Mouse (Mus musculus) neural tube, embryonic 11.5 days (tissue): ENCODE data around the gene Abtb2. TPM values are rescaled to one million over a fixed set of nuclear protein-coding genes. Genes with fewer than 3 reads are reported as not detected.

Experiments used
- ATAC-seq: fragments of 200-750 bp; cut with Nextera tagmentation; 2 replicates; pipeline ENCODE4 v1.8.0; 2017; ENCODE audit warnings: moderate number of reproducible peaks, mild to moderate bottlenecking, moderate TSS enrichment, moderate library complexity; ENCODE audit not compliant: insufficient read depth, low FRiP score, low TSS enrichment
- DNase-seq: peaks from one replicate; pipeline ENCODE4 v3.0.0-alpha.2; 2015; ENCODE audit warnings: low spot score
- H3K27ac ChIP-seq: fragments of 300-500 bp; sonication (generic); 2 replicates; pipeline ENCODE4 v1.5.1; 2014; ENCODE audit warnings: low read depth, mild to moderate bottlenecking, low read length
- H3K27me3 ChIP-seq: fragments of 300-500 bp; sonication (generic); 2 replicates; pipeline ENCODE4 v1.6.1; 2014; ENCODE audit warnings: mild to moderate bottlenecking, low read length, mixed read lengths; ENCODE audit not compliant: control insufficient read depth, insufficient read depth
- H3K36me3 ChIP-seq: fragments of 300-500 bp; sonication (generic); 2 replicates; pipeline ENCODE4 v1.6.1; 2014; ENCODE audit warnings: mild to moderate bottlenecking, low read length, moderate library complexity, mixed read lengths; ENCODE audit not compliant: control insufficient read depth, insufficient read depth
- H3K4me1 ChIP-seq: fragments of 300-500 bp; sonication (generic); 2 replicates; pipeline ENCODE4 v1.6.1; 2014; ENCODE audit warnings: low read length, mixed read lengths; ENCODE audit not compliant: control insufficient read depth, insufficient read depth
- H3K4me2 ChIP-seq: fragments of 300-500 bp; sonication (generic); 2 replicates; pipeline ENCODE4 v1.6.1; 2014; ENCODE audit warnings: low read depth, mild to moderate bottlenecking, moderate library complexity
- H3K4me3 ChIP-seq: fragments of 300-500 bp; sonication (generic); 2 replicates; pipeline ENCODE4 v1.5.1; 2014; ENCODE audit warnings: low read depth, low read length
- H3K9ac ChIP-seq: fragments of 300-500 bp; sonication (generic); 2 replicates; pipeline ENCODE4 v1.6.1; 2014; ENCODE audit warnings: mild to moderate bottlenecking, low read length
- H3K9me3 ChIP-seq: fragments of 300-500 bp; sonication (generic); 2 replicates; pipeline ENCODE4 v1.6.1; 2016; ENCODE audit warnings: low read length; ENCODE audit not compliant: control insufficient read depth
- WGBS: fragments of 180-500 bp; shearing (Covaris S2); extraction: QIAGEN DNeasy Blood & Tissue Kit; methylation state at CpG from one replicate; pipeline ENCODE4 v1.1.7; 2014; 5-methylcytosine and 5-hydroxymethylcytosine counted together
- polyA plus RNA-seq: library from polyadenylated mRNA; unstranded; fragments of >200 nt; fragmentation: Nextera tagmentation; extraction: Ambion mirVana; gene quantifications from 2 replicates; pipeline ENCODE4 v1.2.1, GENCODE M21; 2014

Abtb2 gene
- polyA plus RNA-seq, 1 experiment from 2014 or later, result 15.6 TPM

DNA sequence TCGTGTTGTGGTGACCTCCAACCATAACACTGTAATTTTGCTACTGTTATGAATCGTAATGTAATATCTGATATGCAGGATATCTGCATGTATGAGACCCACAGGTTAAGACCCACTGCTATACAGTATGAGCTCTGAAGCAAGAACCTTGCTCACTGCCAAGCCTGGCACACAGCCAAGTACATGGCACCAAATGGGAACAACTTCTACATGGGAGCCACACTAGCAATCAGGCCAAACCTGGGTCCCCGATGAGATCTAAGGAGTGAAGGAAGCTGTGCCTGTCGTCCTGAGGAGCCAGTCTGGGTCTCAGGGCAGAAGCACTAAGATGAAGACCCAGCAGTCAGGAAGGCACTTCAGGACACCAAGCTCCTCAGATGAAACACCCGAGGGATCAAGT is 179.4 kb downstream of the Abtb2 start:
- DNase-seq, result no peak
- Histone ChIP-seq H3K4me2 (no peak overlapping the region), H3K9me3 (no peaks in the 10 kb centered on the region), H3K36me3 (peaks cover 4% of the 10 kb centered on the region), H3K27me3 (no peaks in the 10 kb centered on the region), H3K4me1 (no peaks in the 10 kb centered on the region), H3K9ac (no peak overlapping the region), H3K4me3 (no peak overlapping the region), H3K27ac (no peak overlapping the region)
- 90% methylated on average over 5 of the region's 5 CpGs for WGBS
- no peak for ATAC-seq

DNA sequence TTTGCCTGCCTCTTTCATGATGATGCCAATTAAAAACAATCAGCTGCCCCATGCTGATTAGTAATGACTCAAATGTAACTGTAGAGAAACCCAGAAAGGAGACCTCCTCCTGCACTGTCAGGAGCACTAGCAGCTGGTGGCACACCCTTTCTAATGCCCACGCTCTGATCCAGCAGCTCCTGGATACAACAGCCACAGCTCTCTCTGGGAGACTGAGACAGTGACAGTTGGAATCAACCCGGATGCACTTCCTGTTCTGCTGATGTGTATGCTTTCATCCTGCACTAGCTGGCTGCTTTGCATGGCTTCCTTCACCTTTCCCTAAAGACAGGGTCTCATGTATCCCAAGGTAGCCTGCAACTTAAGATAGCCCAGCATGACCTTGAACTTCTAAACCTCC is 180.0 kb downstream of the Abtb2 start:
- H3K9ac ChIP-seq, result no peak overlapping the region
- no peak overlapping the region for H3K4me2 ChIP-seq
- no peaks in the 10 kb centered on the region for H3K27me3 ChIP-seq
- no peak overlapping the region for H3K4me3 ChIP-seq
- H3K9me3 ChIP-seq, result no peaks in the 10 kb centered on the region
- peaks cover 4% of the 10 kb centered on the region for H3K36me3 ChIP-seq
- DNase-seq (no peak), ATAC-seq (no peak)
- H3K27ac ChIP-seq, result no peak overlapping the region
- WGBS, result 92% methylated on average over 2 of the region's 2 CpGs
- H3K4me1 ChIP-seq, result no peaks in the 10 kb centered on the region

DNA sequence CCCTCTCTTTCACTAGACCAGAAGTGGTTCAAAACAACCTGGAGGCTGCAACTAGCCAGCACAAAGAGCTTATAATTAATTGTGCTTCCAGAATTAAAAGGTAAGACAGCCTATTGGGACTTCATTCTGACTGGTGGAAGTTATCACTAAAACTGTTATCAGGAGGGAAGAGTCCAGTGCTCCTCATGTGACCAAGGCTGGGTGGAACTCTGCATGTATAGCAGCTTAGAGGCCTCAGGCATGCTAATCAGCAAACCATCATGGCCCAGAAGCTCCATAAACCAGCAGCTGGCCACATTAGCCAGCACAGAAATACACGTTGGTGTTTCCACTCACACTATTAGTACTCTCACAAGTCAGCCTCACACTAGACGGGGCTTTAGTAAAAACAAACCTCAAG is 180.7 kb downstream of the Abtb2 start:
- whole genome bisulfite sequencing, result 92% methylated on average over 2 of the region's 2 CpGs
- Histone ChIP-seq H3K4me2 (no peak overlapping the region), H3K27me3 (no peaks in the 10 kb centered on the region), H3K27ac (no peak overlapping the region), H3K36me3 (peaks cover 4% of the 10 kb centered on the region), H3K4me3 (no peak overlapping the region), H3K4me1 (no peaks in the 10 kb centered on the region), H3K9me3 (no peaks in the 10 kb centered on the region), H3K9ac (no peak overlapping the region)
- no peak for ATAC-seq
- DNase-seq, result no peak

DNA sequence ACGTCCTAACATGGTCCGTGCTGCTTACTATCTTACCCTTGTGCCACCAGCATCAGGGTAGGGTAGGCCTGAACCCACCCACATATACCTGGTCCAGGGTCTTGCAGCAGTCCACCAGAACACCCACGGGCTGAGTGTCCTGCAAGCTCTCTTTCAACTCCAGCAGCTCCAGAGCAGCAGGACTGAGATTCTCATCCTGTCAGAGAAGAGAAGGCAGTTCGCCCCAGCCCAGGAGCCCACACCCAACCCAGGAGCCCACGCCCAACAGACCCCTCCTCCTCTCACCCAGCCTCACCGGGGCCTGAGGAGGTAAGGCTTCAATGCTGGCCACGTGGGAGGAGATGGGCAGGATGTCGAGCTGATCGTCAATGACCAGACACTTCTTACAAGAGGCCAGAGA is 181.8 kb downstream of the Abtb2 start:
- Histone ChIP-seq H3K4me1 (no peaks in the 10 kb centered on the region), H3K9ac (no peak overlapping the region), H3K27me3 (no peaks in the 10 kb centered on the region), H3K36me3 (no peaks in the 10 kb centered on the region; the same call in none of the 2 replicates), H3K27ac (no peak overlapping the region), H3K4me2 (no peak overlapping the region), H3K4me3 (no peak overlapping the region), H3K9me3 (no peaks in the 10 kb centered on the region)
- 92% methylated on average over 9 of the region's 9 CpGs for WGBS
- no peak for ATAC-seq
- DNase-seq, result no peak

DNA sequence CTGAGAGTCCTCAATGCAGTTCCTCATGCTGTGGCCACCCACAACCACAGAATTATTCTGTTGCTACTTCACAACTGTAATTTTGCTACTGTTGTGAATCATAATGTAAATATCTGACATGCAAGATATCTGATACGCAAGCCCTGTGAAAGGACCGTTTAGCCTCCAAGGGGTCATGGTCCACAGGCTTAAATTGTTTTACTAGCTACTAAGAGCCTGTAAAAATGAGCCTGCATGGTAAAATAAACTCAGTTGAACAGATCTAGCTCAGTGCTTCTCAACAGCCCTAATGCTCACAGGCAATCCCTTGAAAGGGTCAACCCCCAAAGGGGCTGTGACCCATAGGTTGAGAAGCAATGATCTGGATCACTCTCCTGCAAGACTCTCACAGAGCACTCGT is 183.0 kb downstream of the Abtb2 start:
- WGBS, result 88% methylated on average over 3 of the region's 3 CpGs
- ATAC-seq (no peak), DNase-seq (no peak)
- no peaks in the 10 kb centered on the region for H3K9me3 ChIP-seq
- H3K27me3 ChIP-seq, result no peaks in the 10 kb centered on the region
- no peak overlapping the region for H3K4me3 ChIP-seq
- no peaks in the 10 kb centered on the region for H3K4me1 ChIP-seq
- peaks cover 2% of the 10 kb centered on the region for H3K36me3 ChIP-seq
- no peak overlapping the region for H3K9ac ChIP-seq
- no peak overlapping the region for H3K27ac ChIP-seq
- H3K4me2 ChIP-seq, result no peak overlapping the region

DNA sequence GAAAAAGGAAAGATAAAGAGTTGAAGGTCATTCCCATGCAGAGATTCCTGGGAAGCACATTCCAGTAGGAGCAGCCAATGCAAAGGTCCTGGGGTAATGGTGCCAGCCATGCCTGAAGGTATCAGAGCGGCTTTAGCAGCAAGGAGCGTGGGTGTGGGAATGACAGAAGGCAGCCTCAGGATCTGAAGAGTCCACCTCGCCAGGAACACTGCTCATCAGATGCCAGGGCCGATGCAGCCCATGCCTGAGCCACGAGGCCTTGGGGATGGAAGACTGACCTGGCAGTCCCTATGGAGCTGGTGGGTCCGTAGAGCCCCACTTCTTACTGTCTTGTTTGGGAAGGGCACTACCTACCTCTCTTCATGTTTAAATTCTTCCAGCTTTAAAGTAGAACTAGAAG is 185.7 kb downstream of the Abtb2 start:
- Histone ChIP-seq H3K36me3 (peaks cover 2% of the 10 kb centered on the region), H3K4me3 (no peak overlapping the region), H3K4me1 (no peaks in the 10 kb centered on the region), H3K27me3 (no peaks in the 10 kb centered on the region), H3K27ac (no peak overlapping the region), H3K9ac (no peak overlapping the region), H3K4me2 (no peak overlapping the region), H3K9me3 (no peaks in the 10 kb centered on the region)
- WGBS, result 97% methylated on average over 6 of the region's 6 CpGs
- ATAC-seq, result no peak
- DNase-seq, result no peak

DNA sequence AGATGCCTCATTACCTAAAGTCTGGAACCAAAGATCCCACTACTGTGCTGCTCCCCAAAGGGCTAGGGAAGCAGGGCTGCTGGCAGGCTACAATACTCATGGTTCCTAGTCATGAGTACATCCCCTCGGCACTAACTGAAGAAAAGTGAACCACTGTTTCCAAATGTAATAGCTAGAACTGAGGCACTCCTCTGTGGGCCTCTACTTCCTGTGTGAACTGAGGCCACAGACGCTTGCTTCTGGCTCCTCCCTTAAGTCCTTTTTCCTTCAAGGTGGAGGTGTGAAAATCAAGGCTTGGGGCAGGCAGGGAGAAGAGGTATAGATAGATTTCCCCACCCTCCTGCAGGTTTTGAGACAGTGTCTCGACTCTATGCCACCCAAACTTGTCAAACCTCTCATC is 188.5 kb downstream of the Abtb2 start:
- no peaks in the 10 kb centered on the region for H3K27me3 ChIP-seq
- ATAC-seq (no peak), DNase-seq (no peak)
- no peaks in the 10 kb centered on the region for H3K4me1 ChIP-seq
- WGBS, result 87% methylated on average over 3 of the region's 3 CpGs
- H3K9me3 ChIP-seq, result no peaks in the 10 kb centered on the region
- H3K27ac ChIP-seq, result no peak overlapping the region
- no peak overlapping the region for H3K4me2 ChIP-seq
- H3K4me3 ChIP-seq, result no peak overlapping the region
- peaks cover 2% of the 10 kb centered on the region; the same call in 1 of the 2 replicates for H3K36me3 ChIP-seq
- no peak overlapping the region for H3K9ac ChIP-seq

DNA sequence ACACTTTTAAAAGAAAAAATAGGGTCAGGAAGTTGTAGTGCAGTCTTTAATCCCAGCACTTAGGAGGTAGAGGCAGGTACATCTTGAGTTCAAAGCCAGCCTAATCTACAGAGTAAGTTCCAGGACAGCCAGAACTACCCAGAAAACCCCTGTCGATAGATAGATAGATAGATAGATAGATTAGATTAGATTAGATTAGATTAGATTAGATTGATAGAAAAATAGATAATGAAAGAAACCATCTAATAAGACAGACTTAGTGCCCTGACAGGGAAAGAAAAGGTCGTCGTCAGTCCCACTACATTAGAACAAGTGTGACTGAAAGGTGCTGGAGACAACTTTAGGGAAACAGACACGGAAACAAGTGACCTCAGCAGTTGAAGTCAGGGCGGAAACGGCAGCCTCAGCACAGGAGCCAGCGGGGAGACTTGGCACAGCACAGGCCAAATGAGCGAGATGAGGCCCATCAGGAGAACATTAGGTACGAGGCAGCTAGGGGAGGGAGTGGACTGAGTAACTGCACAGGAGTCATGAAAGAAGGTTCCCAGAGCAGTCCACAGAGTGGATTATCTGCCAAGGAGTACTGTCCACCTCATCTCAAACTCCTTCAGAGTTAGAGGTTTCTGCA is 189.5 kb downstream of the Abtb2 start:
- Histone ChIP-seq H3K9ac (no peak overlapping the region), H3K9me3 (no peaks in the 10 kb centered on the region), H3K4me1 (no peaks in the 10 kb centered on the region), H3K27ac (no peak overlapping the region), H3K4me3 (no peak overlapping the region), H3K4me2 (no peak overlapping the region), H3K36me3 (peaks cover 2% of the 10 kb centered on the region; the same call in 1 of the 2 replicates), H3K27me3 (no peaks in the 10 kb centered on the region)
- DNase-seq, result no peak
- ATAC-seq, result no peak
- WGBS, result 91% methylated on average over 9 of the region's 9 CpGs

DNA sequence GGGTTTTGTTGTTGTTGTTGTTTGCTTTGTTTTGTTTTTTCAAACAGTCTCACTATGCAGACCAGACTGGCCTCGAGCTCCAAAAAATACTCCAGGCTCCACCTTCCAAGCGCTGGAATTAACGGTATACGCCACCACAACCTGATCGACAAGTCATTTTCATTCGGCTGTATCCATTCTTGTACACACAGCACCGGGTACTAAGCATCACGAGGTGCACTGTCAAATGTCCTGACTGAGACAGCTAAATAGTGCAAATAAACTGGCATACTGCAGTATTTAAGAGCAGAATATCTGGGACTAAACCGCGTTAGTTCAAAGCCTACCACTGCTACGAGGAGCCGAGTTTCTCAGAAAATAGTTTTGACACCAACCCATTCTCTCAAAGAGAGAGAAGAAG is 194.3 kb downstream of the Abtb2 start:
- WGBS, result under 1% methylated on average over 12 of the region's 12 CpGs
- Histone ChIP-seq H3K4me3 (peak overlapping the region; percentile 75), H3K27ac (no peak overlapping the region; the same call in 1 of the 2 replicates), H3K27me3 (no peaks in the 10 kb centered on the region), H3K4me2 (peak overlapping the region; percentile 87), H3K9ac (peak overlapping the region; percentile 69), H3K9me3 (no peaks in the 10 kb centered on the region), H3K36me3 (no peaks in the 10 kb centered on the region), H3K4me1 (no peaks in the 10 kb centered on the region)
- 0 out of 2 replicates have a peak, but pooled peaks have one; percentile 1 for ATAC-seq
- peak; percentile 22 for DNase-seq
